Mouse (Mus musculus): ENCODE measurements around the gene Nemp1. TPM values are rescaled to one million over a fixed set of nuclear protein-coding genes. Genes with fewer than 3 reads are reported as not detected.

The Nemp1 gene
- total RNA-seq, 2 experiments from 2014 or later, result 4.2 to 4.7 TPM

GRCm38 (mm10) chr10:127704766-127705220, 38.1 kb downstream of the Nemp1 start, which contains the start of gene Myo1a:
Myo1a (plus strand) TSS chr10:127705170.
- no peak for DNase-seq
- intact Hi-C loops (cut with DNase I), result no loop called here

GRCm38 (mm10) chr10:127705783-127706182, 39.1 kb downstream of the Nemp1 start:
- no peak for DNase-seq
- intact Hi-C loops (cut with DNase I), result no loop called here

- intact Hi-C loops (cut with DNase I), result no loop called here
- peak; percentile 58 to 62 for DNase-seq
Measured at GRCm38 (mm10) chr10:127707721-127708120, 41.0 kb downstream of the Nemp1 start.

- DNase-seq, result no peak
- intact Hi-C loops (cut with DNase I), result no loop called here
Measured at GRCm38 (mm10) chr10:127708850-127709370, 42.2 kb downstream of the Nemp1 start.

- intact Hi-C loops (cut with DNase I), result no loop called here
- DNase-seq, result no peak
Measured at GRCm38 (mm10) chr10:127710331-127710730, 43.6 kb downstream of the Nemp1 start.

- DNase-seq, result no peak
- intact Hi-C loops (cut with DNase I), result no loop called here
Measured at GRCm38 (mm10) chr10:127712736-127713135, 46.0 kb downstream of the Nemp1 start.

- peak; percentile 19 to 37 for DNase-seq
- intact Hi-C loops (cut with DNase I), result no loop called here
Measured at GRCm38 (mm10) chr10:127721671-127722418, 55.1 kb downstream of the Nemp1 start.

GRCm38 (mm10) chr10:127724178-127724577, 57.5 kb downstream of the Nemp1 start, which contains the start of gene Tac2:
Tac2 (plus strand) TSS chr10:127724478.
- no peak for DNase-seq
- intact Hi-C loops (cut with DNase I), result no loop called here

- no peak for DNase-seq
- intact Hi-C loops (cut with DNase I), result no loop called here
Measured at GRCm38 (mm10) chr10:127725136-127725535, 58.4 kb downstream of the Nemp1 start.

GRCm38 (mm10) chr10:127728437-127728836, 61.7 kb downstream of the Nemp1 start:
- no peak for DNase-seq
- intact Hi-C loops (cut with DNase I), result no loop called here

- no peak for DNase-seq
- intact Hi-C loops (cut with DNase I), result no loop called here
Measured at GRCm38 (mm10) chr10:127730285-127730932, 63.7 kb downstream of the Nemp1 start.

GRCm38 (mm10) chr10:127730933-127731310, 64.2 kb downstream of the Nemp1 start:
- intact Hi-C loops (cut with DNase I), result no loop called here
- no peak for DNase-seq

- intact Hi-C loops (cut with DNase I), result no loop called here
- DNase-seq, result no peak
Measured at GRCm38 (mm10) chr10:127731397-127731796, 64.7 kb downstream of the Nemp1 start.

- peak in 1 of 2 experiments; percentile 29 for DNase-seq
Measured at GRCm38 (mm10) chr10:127734434-127734833, 67.7 kb downstream of the Nemp1 start.

GRCm38 (mm10) chr10:127736266-127736665, 69.6 kb downstream of the Nemp1 start:
- no peak for DNase-seq

More at GRCm38 (mm10) chr10:127734434-127734833, 67.7 kb downstream of the Nemp1 start:
- intact Hi-C loops (cut with DNase I), result loop anchor here (1.0 kb wide), 1 partner anchor 93 kb away; no protein-coding TSS in a partner anchor

GRCm38 (mm10) chr10:127736916-127737315, 70.2 kb downstream of the Nemp1 start:
- intact Hi-C loops (cut with DNase I), result loop anchor here (1.0 to 5.0 kb wide), 5 partner anchors 42 to 270 kb away; partner anchors contain the start of genes Hsd17b6 and Stat6
- DNase-seq, result no peak

More at GRCm38 (mm10) chr10:127736266-127736665, 69.6 kb downstream of the Nemp1 start:
- intact Hi-C loops (cut with DNase I), result loop anchor here (2.0 to 5.0 kb wide), 4 partner anchors 41 to 271 kb away; partner anchors contain the start of gene Hsd17b6

- no peak for DNase-seq
- intact Hi-C loops (cut with DNase I), result loop anchor here (1.0 to 5.0 kb wide), 5 partner anchors 43 to 270 kb away; partner anchors contain the start of genes Hsd17b6 and Stat6
Measured at GRCm38 (mm10) chr10:127737552-127737951, 70.9 kb downstream of the Nemp1 start.

GRCm38 (mm10) chr10:127738151-127738882, 71.6 kb downstream of the Nemp1 start:
- DNase-seq, result peak; percentile 58 to 68

GRCm38 (mm10) chr10:127739083-127739660, 72.5 kb downstream of the Nemp1 start, which contains the start of gene Zbtb39:
Zbtb39 (plus strand) TSS chr10:127739538.
- DNase-seq, result peak; percentile 92 to 94
- intact Hi-C loops (cut with DNase I), result loop anchor here (5.0 kb wide), 3 partner anchors 62 to 268 kb away; partner anchors contain the start of gene Hsd17b6

More at GRCm38 (mm10) chr10:127738151-127738882, 71.6 kb downstream of the Nemp1 start:
- intact Hi-C loops (cut with DNase I), result loop anchor here (1.0 to 5.0 kb wide), 4 partner anchors 61 to 269 kb away; partner anchors contain the start of gene Hsd17b6

Measured in heart, postnatal 14 days (tissue).